Mouse (Mus musculus) liver (tissue): Measurements from ENCODE around the gene Gdf7.
A peak's percentile ranks its signal among the peaks of the same experiment; 100 is the strongest.

Source experiments
- DNase-seq: peaks from one replicate; pipeline ENCODE4 v3.0.0-alpha.2; 2020; ENCODE audit warnings: mixed read lengths

Gene Gdf7

GRCm38 (mm10) chr12:8301841-8302431, at the start of gene Gdf7:
Gene Gdf7, minus strand, starts transcription at chr12:8301954.
- DNase-seq = no peak

- DNase-seq = no peak
These were observed 49.5 kb upstream of the Gdf7 start for GRCm38 (mm10) chr12:8351025-8351903.

- DNase-seq = no peak
These were observed 47.2 kb upstream of the Gdf7 start for GRCm38 (mm10) chr12:8348733-8349513.

DNA sequence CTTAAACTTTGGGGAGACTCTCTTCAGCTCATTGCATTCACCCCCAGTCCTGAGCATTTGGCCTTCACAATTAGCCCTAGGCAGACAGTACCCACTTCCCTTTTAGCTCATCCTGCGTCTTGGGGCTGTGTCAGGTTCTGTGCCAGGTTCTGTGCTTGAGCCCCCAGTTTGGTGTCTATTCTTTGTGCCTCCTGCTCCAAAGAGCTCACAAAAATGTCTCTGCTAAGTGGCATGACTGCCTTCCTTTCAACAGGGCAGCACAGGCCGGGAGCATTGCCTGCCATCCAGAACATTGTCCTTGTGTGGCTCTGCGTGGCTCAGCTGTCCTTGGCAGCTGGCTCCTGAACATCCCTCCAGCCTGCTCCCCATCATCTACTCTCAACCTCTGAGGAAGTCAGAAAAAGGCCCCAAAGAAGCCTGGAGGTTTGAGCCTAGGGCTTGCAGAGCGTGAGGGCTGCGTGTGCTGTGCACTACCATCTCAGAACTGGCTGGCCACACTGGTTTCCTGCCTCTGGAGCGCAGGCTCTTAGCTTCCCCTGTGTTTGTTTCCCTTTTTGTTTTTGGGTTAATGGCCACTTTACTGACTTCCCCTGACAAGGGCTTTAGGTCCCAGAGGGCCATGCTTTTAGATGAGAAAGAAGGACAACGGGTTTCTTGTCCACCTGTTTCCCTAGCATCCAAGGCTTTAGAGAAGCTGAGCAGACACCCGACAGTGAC, 46.1 kb upstream of the Gdf7 start:
- no peak for DNase-seq

GRCm38 (mm10) chr12:8345539-8345938, 43.8 kb upstream of the Gdf7 start:
- DNase-seq = no peak

DNA sequence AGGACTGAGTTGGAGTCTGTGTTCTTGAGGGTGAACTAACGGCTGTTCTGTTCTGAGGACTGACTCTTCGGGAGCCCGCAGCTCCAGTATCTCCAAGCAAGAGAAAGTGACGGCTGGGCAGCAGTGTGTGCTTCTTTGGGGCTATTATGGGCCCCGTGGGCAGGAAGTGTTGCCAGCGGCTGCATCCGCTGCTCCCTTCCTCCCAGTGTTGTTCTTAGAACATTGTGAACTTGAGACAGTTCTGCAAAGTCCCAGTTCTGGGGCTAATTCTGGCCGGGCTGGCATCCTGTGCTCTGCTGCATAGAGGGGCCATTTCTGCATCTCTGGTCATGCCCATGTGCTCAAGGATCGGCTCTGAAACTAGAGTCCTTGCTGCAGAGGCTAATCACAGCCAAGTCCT, 43.1 kb upstream of the Gdf7 start:
- DNase-seq = peak; percentile 37

- no peak for DNase-seq
These were observed 41.6 kb upstream of the Gdf7 start for GRCm38 (mm10) chr12:8343381-8343780.

DNA sequence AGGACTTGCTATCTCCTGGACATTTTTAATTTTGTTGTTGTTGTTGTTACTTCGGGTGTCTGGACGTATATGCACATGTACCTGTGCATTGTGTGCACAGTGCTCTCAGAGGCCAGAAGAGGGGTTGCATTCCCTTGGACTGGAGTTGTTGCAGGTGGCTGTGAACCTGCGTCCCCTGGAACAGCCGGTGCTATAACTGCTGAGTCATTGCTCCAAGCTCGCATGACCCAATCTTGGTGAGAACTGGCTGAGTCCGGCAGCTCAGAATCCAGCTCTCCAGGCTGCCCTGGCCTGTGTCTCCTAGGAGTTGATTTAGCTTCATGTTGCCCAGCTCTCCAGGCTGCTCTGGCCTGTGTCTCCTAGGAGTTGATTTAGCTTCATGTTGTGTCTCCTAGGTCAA, 39.3 kb upstream of the Gdf7 start:
- DNase-seq = no peak

DNA sequence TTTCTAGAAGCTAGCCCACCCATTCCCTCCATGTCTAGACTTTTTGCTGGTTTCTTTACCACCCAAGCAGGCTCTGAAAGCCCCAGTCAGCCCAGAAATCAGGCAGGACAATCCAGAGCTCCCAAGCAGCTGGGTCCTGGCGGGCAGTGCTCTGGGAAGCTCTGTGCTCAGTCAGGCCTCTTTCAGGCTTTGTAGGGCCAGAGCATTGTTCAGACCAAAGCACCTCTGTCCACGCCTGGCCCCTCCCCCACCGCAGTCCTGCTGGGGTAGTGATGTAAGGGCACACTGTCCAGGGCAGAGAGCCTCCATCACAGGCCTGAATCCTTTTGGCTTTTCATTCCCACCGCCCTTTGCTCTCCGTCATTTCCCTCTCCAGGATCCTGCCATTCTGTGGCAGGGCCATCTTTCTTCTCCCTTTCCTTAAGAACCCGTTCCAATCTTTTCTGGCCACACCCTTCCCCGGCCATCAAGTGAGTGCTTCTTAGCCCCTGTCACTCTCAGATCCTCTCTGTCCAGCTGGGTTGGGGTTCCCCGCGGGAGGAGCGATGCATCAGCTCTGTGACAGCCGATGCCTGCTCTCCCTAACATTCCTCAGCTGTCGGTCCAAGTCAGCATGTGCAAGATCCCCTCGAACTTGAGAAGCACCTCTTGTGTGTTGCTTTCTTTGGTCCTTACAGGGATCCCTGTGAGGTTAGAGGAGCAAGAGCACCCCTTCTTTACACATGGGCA, 38.0 kb upstream of the Gdf7 start:
- no peak for DNase-seq

DNA sequence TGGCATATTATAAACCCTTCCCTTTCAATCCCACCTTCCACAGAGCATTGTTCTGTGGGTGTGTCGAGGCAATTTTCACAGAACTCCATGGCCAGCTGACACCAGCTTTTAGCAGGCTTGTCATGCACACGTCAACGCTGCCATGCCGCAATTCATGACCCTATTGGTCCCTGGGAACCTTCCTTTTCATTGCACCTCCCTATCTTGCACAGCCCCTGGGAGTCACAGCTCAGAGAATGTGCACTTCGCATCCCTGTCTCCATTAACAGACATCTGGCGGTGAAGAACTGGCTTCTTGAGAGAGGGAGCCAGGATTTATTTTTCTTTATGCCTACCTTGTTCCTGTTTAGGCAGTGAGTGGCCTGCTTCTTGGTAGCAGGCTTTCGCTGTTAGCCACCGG, 37.2 kb upstream of the Gdf7 start:
- no peak for DNase-seq

DNA sequence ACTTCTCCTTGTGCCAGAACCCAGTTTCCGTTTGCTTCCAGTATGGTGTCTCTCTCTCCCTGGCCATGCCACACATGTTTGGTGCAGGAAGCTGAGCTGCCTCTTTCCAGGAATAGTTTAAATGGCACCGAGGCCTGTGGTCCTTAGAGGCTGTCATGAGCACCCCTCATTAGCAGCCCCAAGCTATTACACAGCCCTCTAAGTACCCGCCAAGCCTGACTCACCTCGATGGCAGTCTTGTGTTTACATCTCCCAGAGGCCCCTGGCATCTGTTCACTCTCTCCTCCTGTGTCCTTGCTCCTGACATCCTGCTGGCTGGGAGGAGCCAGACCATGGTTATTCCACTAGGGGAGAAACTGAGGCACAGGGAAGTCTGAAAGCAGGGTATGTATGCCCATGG, 36.7 kb upstream of the Gdf7 start:
- DNase-seq = no peak

DNA sequence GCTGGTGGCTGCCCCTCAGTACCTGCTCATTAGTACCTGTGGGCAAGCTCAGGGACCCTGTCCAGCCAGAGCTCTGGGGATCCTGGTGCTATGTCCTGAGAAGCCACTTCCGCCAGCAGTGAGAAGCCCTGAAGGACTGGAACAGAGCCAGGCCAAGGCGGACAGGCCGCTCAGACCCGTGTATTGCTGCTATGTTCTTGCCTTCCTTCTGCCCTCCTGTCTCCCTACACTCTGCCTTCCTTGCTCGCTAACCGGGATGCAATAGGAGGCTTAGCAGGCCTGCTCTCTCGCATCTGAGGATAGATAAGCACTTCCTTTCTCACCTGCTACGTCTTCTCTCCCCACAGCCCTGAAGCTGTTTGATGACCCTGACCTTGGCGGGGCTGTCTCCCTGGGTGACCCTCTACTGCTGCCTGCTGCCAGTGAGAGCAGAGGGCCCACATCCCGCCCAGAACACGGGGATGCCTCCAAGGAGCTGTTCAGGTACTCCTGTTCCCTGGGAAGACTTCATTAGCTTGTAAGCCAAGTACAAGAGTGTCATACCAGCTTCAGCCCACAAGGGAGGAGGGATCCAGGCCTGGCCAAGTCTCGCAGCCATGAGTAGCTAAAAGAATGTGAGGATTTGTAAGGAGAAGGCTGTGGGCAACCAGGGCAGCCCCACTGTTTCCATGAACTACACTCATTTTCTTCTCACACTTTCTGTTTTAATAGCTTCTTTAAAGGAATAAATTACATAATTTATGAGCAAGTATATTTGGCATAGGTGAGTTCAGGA, 35.7 kb upstream of the Gdf7 start:
- DNase-seq = no peak

- no peak for DNase-seq
These were observed 35.0 kb upstream of the Gdf7 start for GRCm38 (mm10) chr12:8336601-8337285.

DNA sequence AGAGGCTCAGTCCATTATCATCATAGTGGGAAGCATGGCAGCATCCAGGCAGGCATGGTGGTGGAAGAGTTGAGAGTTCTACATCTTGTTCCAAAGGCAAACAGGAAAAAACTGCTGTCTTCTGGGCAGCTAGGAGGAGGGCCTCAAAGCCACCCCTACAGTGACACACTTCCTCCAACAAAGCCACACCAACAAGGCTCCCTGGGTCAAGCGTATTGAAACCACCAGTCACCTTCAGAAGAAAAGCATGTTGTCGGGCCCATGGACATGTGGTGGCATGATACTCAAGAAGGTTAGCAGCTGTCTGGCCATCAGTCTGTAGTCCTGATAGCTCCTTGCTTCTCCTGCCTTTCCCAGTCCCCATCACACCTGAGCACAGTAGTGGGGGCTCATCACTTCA, 33.7 kb upstream of the Gdf7 start:
- DNase-seq = no peak

GRCm38 (mm10) chr12:8334261-8334660, 32.5 kb upstream of the Gdf7 start:
- no peak for DNase-seq

- DNase-seq = peak; percentile 22
These were observed 31.9 kb upstream of the Gdf7 start for GRCm38 (mm10) chr12:8333617-8334016.

DNA sequence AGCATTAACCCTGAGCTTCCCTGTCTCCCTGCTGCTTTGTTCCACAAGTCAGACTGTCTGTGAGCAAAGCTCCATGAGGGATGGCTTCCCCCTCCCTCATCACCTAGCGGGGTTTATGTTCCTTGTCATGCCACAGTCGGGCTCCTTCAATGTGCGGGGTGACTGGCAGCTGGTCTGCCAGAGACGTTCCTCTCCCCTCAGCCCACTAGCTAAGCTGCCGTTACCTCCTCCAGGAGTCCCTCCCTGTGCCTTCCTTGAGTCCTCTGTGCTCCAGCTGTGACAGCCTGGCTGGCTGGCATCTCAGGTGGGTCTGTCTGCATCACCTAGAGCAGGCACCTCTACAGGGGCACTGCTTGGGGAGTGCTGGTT, 30.4 kb upstream of the Gdf7 start:
- no peak for DNase-seq

- DNase-seq = no peak
These were observed 29.9 kb upstream of the Gdf7 start for GRCm38 (mm10) chr12:8331489-8332173.

DNA sequence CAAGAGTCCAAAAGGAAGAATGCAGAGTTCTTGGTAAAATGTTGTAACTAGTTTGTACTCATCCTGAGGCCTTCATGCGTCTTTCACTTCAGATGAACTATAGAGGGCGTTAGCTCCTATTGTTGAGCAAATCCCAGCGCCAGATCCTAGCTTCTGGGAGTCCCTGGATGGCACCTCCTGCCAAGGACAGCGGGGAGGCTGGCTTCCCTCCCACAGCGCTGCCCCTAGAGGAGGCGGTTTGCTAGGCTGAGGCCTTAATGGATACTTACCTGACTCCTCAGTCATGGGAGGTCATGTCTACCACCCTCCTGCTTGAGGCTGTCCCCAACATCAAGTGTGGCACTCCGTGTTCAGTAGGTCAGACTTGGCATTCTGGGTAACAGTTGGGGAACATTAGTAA, 27.5 kb upstream of the Gdf7 start:
- DNase-seq = no peak

DNA sequence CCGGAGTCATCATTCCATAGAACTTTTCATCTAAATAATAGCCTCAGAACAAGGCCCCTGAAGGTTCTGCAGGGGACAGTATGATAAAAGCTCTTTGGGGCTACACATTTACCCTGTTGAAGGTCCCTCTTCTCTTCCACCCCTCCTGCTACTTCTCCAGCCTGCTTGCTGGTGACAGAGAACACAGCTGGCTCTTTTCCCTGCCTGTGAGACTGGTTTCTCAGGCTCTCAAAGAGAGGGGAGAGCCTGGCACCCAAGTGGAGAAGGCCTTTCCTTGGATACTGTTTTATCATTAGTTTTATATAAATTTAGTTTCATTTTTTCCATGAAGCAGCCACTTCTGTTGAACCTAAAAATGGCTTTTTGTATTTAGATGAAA, 25.9 kb upstream of the Gdf7 start:
- no peak for DNase-seq
